Mouse (Mus musculus): Measurements from ENCODE around the gene Sigmar1. TPM values are rescaled to one million over a fixed set of nuclear protein-coding genes. Genes with fewer than 3 reads are reported as not detected.

Sigmar1 gene
- total and polyA plus RNA-seq, 2 experiments: 69.3 to 423 TPM

Other genes starting within 250 kb of the Sigmar1 start
- gene 1110017D15Rik, start 238.8 kb downstream of the Sigmar1 start, total RNA-seq (2014; rRNA removed): not detected in 2 replicates
- 0.24 TPM in 1 of 2 replicates, not detected in the other for gene 1110017D15Rik, start 238.8 kb downstream of the Sigmar1 start, polyA plus RNA-seq (2012; rRNA removed)
- 1.5 and 3.2 TPM in 2 replicates for gene Fam219a, start 186.6 kb downstream of the Sigmar1 start, total RNA-seq (2014; rRNA removed)
- 4.8 and 6.5 TPM in 2 replicates for gene Fam219a, start 186.6 kb downstream of the Sigmar1 start, polyA plus RNA-seq (2012; rRNA removed)
- 0.18 and 1.2 TPM in 2 replicates for gene Dnaic1, start 186.4 kb downstream of the Sigmar1 start, total RNA-seq (2014; rRNA removed)
- 0.78 and 2.3 TPM in 2 replicates for gene Dnaic1, start 186.4 kb downstream of the Sigmar1 start, polyA plus RNA-seq (2012; rRNA removed)
- gene Enho, start 115.8 kb downstream of the Sigmar1 start, total RNA-seq (2014; rRNA removed): 26.4 and 42.8 TPM in 2 replicates
- 51.1 and 114 TPM in 2 replicates for gene Enho, start 115.8 kb downstream of the Sigmar1 start, polyA plus RNA-seq (2012; rRNA removed)
- gene Cntfr, start 59.1 kb downstream of the Sigmar1 start, total RNA-seq (2014; rRNA removed): 0.74 and 0.87 TPM in 2 replicates
- 1.8 and 2.3 TPM in 2 replicates for gene Cntfr, start 59.1 kb downstream of the Sigmar1 start, polyA plus RNA-seq (2012; rRNA removed)
- gene Il11ra1, start 56.2 kb downstream of the Sigmar1 start, total RNA-seq (2014; rRNA removed): 38.6 and 42.4 TPM in 2 replicates
- gene Il11ra1, start 56.2 kb downstream of the Sigmar1 start, polyA plus RNA-seq (2012; rRNA removed): 129 and 155 TPM in 2 replicates
- 20.5 and 21.4 TPM in 2 replicates for gene Rpp25l, start 42.6 kb downstream of the Sigmar1 start, total RNA-seq (2014; rRNA removed)
- 59.1 and 60.6 TPM in 2 replicates for gene Rpp25l, start 42.6 kb downstream of the Sigmar1 start, polyA plus RNA-seq (2012; rRNA removed)
- gene Dctn3, start 33.0 kb downstream of the Sigmar1 start, total RNA-seq (2014; rRNA removed): 33.4 and 40.2 TPM in 2 replicates
- 43.2 and 44.5 TPM in 2 replicates for gene Dctn3, start 33.0 kb downstream of the Sigmar1 start, polyA plus RNA-seq (2012; rRNA removed)
- gene Arid3c, start 25.0 kb downstream of the Sigmar1 start, total RNA-seq (2014; rRNA removed): not detected in 2 replicates
- gene Arid3c, start 25.0 kb downstream of the Sigmar1 start, polyA plus RNA-seq (2012; rRNA removed): not detected in 2 replicates
- gene Galt, start 929 bp downstream of the Sigmar1 start, total RNA-seq (2014; rRNA removed): 52.4 and 57.9 TPM in 2 replicates
- 204 and 217 TPM in 2 replicates for gene Galt, start 929 bp downstream of the Sigmar1 start, polyA plus RNA-seq (2012; rRNA removed)
- 11.9 and 13.1 TPM in 2 replicates for gene Ccl27a, start 18.1 kb upstream of the Sigmar1 start, total RNA-seq (2014; rRNA removed)
- 33.3 and 39.4 TPM in 2 replicates for gene Ccl27a, start 18.1 kb upstream of the Sigmar1 start, polyA plus RNA-seq (2012; rRNA removed)
- not detected in 2 replicates for gene Gm21541, start 147.5 kb upstream of the Sigmar1 start, total RNA-seq (2014; rRNA removed)
- not detected in 2 replicates for gene Gm21541, start 147.5 kb upstream of the Sigmar1 start, polyA plus RNA-seq (2012; rRNA removed)
- gene Gm20878, start 185.4 kb upstream of the Sigmar1 start, total RNA-seq (2014; rRNA removed): not detected in 2 replicates
- gene Gm20878, start 185.4 kb upstream of the Sigmar1 start, polyA plus RNA-seq (2012; rRNA removed): 0.27 and 0.33 TPM in 2 replicates
- gene Fam205a4, start 209.9 kb upstream of the Sigmar1 start, total RNA-seq (2014; rRNA removed): not detected in 2 replicates
- not detected in 2 replicates for gene Fam205a4, start 209.9 kb upstream of the Sigmar1 start, polyA plus RNA-seq (2012; rRNA removed)